Mouse (Mus musculus): Measurements from ENCODE around the gene Phyhd1. TPM values are rescaled to one million over a fixed set of nuclear protein-coding genes. Genes with fewer than 3 reads are reported as not detected.

The Phyhd1 gene
- polyA plus RNA-seq, 1 experiment: 11.3 TPM

DNA sequence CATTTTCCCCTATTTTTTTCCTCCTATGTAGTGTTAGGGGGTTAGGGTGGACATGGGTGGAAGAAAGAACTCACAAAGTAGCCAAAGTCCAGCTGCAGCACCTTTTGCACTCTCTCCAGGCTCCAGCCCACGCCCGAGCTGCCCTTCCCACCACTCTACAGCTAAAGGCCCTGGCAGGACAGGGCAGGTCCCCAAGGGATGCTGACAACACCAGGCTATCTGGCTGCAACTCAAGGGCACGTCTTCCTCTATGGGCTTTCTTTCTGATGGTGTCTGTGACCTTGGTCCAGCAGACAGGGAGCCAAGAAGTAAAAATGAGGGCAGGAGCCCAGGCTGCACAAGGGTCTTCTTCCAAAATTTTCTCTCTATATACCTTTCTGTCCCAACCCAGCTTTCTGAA lies 15.6 kb downstream of the Phyhd1 start:
- Histone ChIP-seq H3K9me3 (no peaks in the 10 kb centered on the region), H3K4me3 (replicated peaks) (no peak overlapping the region), H3K36me3 (replicated peaks; ENCODE audit: low read length) (peaks cover 32% of the 10 kb centered on the region), H3K27me3 (replicated peaks) (no peaks in the 10 kb centered on the region), H3K4me1 (peaks cover 31% of the 10 kb centered on the region)
- TF ChIP-seq GATA1 (IDR thresholded peaks at IDR 0.05; ENCODE audit: borderline replicate concordance, low read length) (no peak), FLI1 (IDR thresholded peaks at IDR 0.05; ENCODE audit: low read length) (no peak)

DNA sequence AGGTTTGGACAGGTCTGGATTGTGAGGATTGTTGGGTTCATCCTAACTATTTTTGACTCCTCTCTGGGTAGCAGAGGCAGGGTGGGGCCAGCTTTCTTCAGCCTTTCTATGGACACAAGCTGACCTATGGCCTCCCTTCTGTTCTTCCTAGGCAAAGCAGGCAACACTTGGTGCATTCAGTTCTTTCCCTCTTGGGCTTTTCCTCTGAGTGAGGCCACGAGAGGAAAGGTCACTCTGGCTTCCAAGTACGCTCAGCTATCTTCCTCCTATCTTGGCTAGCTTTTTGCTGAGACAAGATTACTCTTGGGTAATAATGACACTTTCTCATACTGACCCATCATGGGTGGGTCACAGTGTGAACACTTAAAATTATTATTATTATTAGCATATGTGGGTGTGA lies 17.2 kb downstream of the Phyhd1 start:
- Histone ChIP-seq H3K36me3 (replicated peaks; ENCODE audit: low read length) (peaks cover 23% of the 10 kb centered on the region), H3K4me3 (replicated peaks) (no peak overlapping the region), H3K27me3 (replicated peaks) (no peaks in the 10 kb centered on the region), H3K9me3 (no peaks in the 10 kb centered on the region), H3K4me1 (peaks cover 45% of the 10 kb centered on the region)
- TF ChIP-seq GATA1 (IDR thresholded peaks at IDR 0.05; ENCODE audit: borderline replicate concordance, low read length) (no peak), FLI1 (IDR thresholded peaks at IDR 0.05; ENCODE audit: low read length) (no peak)

DNA sequence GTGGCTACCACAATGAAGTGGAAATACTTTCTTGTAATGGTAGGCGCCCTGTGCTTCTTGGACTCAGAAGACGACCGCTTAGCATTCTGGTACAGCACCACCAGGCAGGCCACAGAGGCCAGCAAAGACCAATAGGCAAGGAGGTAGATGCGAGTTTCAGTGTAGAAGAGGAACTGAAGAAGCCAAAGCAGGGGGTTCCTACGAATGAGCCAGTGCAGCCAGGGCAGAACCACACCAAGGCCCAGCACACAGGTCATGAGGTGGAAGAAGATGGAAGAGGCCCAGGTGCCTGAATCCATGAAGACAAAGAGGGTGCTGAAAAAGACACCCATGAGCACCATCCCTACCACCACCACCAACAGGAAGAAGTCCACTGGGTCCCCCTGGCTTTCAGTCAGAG lies 19.0 kb downstream of the Phyhd1 start:
- H3K9me3 ChIP-seq: no peaks in the 10 kb centered on the region
- H3K4me1 ChIP-seq: peaks cover 47% of the 10 kb centered on the region
- H3K4me3 ChIP-seq (replicated peaks): peak overlapping the region; percentile 99

DNA sequence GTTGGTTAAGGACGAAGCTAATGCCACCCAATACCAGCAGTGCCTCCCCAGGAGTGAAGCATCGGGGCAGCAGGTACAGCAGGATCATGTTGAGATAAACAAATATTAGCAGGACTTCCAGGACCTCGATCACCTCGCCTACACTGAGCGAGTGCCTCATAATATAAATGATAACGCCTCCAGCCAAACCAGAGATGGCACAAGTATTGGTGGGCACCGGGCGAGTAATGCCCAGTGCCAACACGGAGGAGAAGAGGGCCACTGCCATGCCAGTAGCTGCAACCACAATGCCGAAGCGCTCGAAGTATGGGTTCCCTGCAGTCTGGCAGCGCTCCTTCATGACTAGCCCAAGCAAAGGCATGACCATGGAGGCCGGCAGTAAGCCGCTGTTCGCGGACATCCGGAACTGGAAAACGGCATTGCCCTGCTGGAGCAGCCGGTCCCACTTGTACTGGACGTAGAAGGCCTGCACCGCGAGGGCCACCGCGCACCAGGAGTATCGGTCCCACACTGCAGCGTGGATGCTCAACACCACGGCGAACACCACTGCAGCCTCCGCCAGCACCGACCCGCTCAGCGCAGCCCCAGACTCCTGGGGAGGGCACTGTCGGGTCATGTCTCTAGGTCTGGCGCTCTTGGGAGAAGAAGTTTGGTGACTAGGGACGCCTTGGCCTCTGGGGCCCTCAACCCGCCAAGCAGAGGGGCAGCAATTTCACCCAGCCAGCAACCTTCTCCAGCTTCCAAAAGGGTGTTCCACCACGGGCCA lies 19.6 kb downstream of the Phyhd1 start:
- H3K27me3 ChIP-seq (replicated peaks): no peaks in the 10 kb centered on the region
- H3K9me3 ChIP-seq: no peaks in the 10 kb centered on the region
- H3K36me3 ChIP-seq (replicated peaks; ENCODE audit: low read length): peaks cover 23% of the 10 kb centered on the region
- TF ChIP-seq FLI1 (IDR thresholded peaks at IDR 0.05; ENCODE audit: low read length): no peak
- no peak for TF ChIP-seq GATA1 (IDR thresholded peaks at IDR 0.05; ENCODE audit: borderline replicate concordance, low read length)
- H3K4me1 ChIP-seq: peaks cover 52% of the 10 kb centered on the region
- peak overlapping the region; percentile 99 for H3K4me3 ChIP-seq (replicated peaks)

More for the DNA sequence above, 19.0 kb downstream of the Phyhd1 start:
- TF ChIP-seq FLI1 (IDR thresholded peaks at IDR 0.05; ENCODE audit: low read length): no peak
- no peak for TF ChIP-seq GATA1 (IDR thresholded peaks at IDR 0.05; ENCODE audit: borderline replicate concordance, low read length)
- Histone ChIP-seq H3K27me3 (replicated peaks) (no peaks in the 10 kb centered on the region), H3K36me3 (replicated peaks; ENCODE audit: low read length) (peaks cover 21% of the 10 kb centered on the region)

DNA sequence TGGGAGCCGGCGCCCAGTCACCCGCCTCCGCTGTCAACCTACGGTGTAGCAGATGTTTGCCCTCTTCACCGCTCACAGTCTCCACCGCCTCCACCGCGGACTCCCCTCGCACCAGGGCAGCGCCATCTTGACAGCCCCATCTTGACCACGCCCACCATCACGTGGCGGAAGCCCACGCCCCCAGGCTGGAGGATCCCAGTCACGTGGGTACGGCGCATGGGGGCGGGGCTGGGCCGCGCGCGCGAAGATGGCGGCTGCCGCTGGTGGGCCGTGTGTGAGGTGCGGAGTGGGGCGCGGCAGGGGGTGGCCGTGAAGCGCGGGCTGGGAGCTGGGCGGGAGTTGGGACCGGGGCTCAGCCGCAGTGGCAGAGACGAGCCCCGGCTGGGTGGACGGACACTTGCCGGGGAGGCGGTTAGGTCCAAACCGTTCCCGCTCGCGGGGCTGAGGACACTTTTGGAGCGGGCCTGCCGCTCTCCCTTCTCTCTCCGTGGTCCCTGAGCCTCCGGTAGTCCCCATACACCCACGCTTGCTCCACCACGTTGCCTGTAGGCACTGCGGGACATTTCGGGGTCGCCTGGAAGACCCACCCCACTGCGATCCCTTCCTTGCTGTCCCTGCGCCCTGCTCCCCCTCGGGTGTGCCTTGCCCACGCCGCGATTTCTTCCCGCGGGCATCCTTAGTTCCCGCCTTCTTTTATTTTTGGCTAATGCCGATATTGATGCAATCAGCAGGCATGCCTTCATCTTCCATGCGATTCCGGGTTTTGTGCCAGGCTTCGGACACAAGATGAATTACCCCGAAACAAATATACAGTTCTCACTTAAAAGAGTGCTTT lies 20.4 kb downstream of the Phyhd1 start, which contains the start of the genes Dolk and Nup188:
Dolk (minus strand) TSS at position 143 of the 835 bp plus-strand sequence.
Nup188 (plus strand) TSS at position 206 of the 835 bp plus-strand sequence.
- Histone ChIP-seq H3K36me3 (replicated peaks; ENCODE audit: low read length) (peaks cover 27% of the 10 kb centered on the region), H3K9me3 (no peaks in the 10 kb centered on the region), H3K27me3 (replicated peaks) (no peaks in the 10 kb centered on the region), H3K4me1 (peaks cover 55% of the 10 kb centered on the region), H3K4me3 (replicated peaks) (peak within 1 kb of the TSS; percentile 99)
- TF ChIP-seq GATA1 (IDR thresholded peaks at IDR 0.05; ENCODE audit: borderline replicate concordance, low read length): no peak
- TF ChIP-seq FLI1 (IDR thresholded peaks at IDR 0.05; ENCODE audit: low read length): no peak

DNA sequence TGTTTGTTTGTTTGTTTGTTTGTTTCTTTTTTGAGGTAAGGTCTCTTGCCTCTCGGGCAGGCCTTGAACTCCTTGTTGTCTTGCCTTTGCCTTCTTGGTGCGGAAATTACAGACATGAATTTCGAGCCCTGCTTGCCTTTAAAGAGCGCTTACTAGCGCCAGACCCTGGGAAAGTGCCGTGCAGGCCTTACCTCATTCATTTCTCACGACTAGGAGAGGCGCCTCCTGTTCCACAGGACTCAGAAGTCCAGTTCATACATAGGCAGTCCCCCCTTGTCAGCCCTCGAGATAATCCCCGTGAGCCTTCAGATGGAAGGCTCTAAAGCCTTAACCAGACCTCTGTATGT lies 21.0 kb downstream of the Phyhd1 start:
- H3K4me1 ChIP-seq: peaks cover 56% of the 10 kb centered on the region
- TF ChIP-seq GATA1 (IDR thresholded peaks at IDR 0.05; ENCODE audit: borderline replicate concordance, low read length): no peak
- TF ChIP-seq FLI1 (IDR thresholded peaks at IDR 0.05; ENCODE audit: low read length): no peak
- H3K36me3 ChIP-seq (replicated peaks; ENCODE audit: low read length): peaks cover 32% of the 10 kb centered on the region
- no peaks in the 10 kb centered on the region for H3K9me3 ChIP-seq
- no peaks in the 10 kb centered on the region for H3K27me3 ChIP-seq (replicated peaks)
- peak overlapping the region; percentile 99 for H3K4me3 ChIP-seq (replicated peaks)

DNA sequence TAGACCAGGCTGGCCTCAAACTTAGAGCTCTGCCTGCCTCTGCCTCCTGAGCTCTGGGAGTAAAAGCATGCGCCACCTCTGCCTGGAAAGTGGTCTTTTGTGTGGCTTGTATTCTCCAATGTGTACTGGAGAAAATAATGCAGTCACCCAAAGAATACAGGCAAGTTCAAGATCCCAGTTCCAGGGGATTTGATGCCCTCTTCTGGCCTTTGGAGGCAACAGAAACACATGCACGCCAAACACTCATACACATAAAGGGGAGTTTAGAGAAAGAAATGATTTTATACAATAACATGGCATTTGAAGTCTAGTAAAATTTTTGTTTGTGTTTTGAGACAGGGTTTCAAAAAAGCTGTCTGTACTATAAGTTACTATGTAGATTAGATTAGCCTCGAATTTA lies 33.5 kb downstream of the Phyhd1 start:
- Histone ChIP-seq H3K27me3 (replicated peaks) (no peaks in the 10 kb centered on the region), H3K9me3 (no peaks in the 10 kb centered on the region), H3K4me1 (no peaks in the 10 kb centered on the region), H3K4me3 (replicated peaks) (no peak overlapping the region), H3K36me3 (replicated peaks; ENCODE audit: low read length) (peaks cover 76% of the 10 kb centered on the region)
- TF ChIP-seq GATA1 (IDR thresholded peaks at IDR 0.05; ENCODE audit: borderline replicate concordance, low read length) (no peak), FLI1 (IDR thresholded peaks at IDR 0.05; ENCODE audit: low read length) (no peak)

DNA sequence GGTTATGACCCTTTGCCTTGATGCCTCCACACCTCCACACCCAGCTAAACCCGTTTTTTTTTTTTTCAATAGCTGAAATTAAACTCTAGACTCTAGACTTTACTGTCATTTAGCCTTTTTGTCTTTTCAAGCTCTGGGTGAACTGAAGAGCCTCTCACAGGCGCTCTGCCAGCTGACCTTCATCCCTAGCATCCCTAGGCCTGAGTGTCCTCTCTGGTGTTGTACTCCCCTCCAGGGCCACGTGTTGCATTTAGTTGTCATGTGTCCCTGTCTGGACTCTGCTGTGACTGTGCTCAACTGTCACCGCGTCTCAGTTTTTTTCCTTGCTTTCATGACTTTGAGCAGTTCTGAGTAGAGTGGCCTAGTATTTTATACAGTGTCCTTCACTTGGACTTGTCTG lies 34.0 kb downstream of the Phyhd1 start:
- peaks cover 81% of the 10 kb centered on the region for H3K36me3 ChIP-seq (replicated peaks; ENCODE audit: low read length)

DNA sequence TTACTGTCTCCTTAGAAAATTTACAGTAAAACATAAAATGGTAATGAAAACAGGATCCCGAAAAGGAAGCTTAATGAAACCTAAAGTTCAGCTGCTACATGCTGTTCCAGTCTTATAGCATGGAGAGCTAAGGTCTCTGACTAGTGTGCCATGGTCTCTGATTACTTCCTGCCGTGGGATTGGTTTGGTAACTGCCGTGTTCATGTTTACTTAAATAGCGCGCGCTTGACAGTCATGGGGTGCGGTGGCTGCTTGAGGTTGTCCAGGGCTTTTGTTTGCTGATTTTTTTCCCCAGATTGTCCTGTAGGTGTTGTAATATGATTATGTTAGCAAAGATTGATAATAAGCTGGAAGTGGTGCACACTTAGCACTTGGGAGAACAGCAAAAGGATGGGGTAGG lies 40.1 kb downstream of the Phyhd1 start:
- TF ChIP-seq FLI1 (IDR thresholded peaks at IDR 0.05; ENCODE audit: low read length) (no peak), GATA1 (IDR thresholded peaks at IDR 0.05; ENCODE audit: borderline replicate concordance, low read length) (no peak)

More for the DNA sequence above, 34.0 kb downstream of the Phyhd1 start:
- TF ChIP-seq FLI1 (IDR thresholded peaks at IDR 0.05; ENCODE audit: low read length): no peak
- TF ChIP-seq GATA1 (IDR thresholded peaks at IDR 0.05; ENCODE audit: borderline replicate concordance, low read length): no peak
- Histone ChIP-seq H3K4me1 (no peaks in the 10 kb centered on the region), H3K4me3 (replicated peaks) (no peak overlapping the region), H3K9me3 (no peaks in the 10 kb centered on the region), H3K27me3 (replicated peaks) (no peaks in the 10 kb centered on the region)

DNA sequence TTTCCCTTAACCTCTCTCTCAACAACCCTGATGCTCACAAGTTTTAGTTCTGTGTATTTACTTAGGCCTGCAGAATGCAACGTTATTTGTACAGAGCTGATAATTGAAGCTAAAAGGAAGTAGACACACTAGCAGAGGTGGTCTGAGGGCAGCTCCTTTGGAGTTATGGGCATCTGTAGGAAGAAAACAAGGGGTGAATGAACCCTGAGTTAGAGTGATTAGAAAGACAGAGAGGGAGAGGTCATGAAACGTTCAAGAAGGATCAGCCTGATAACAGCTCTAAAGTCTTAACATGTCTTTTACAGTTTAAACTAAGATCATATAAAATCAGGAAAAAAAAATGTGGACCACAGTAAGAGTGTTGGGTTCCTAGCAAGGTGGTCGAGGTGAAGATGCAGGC lies 43.3 kb downstream of the Phyhd1 start:
- no peak for TF ChIP-seq FLI1 (IDR thresholded peaks at IDR 0.05; ENCODE audit: low read length)
- TF ChIP-seq GATA1 (IDR thresholded peaks at IDR 0.05; ENCODE audit: borderline replicate concordance, low read length): no peak
- no peaks in the 10 kb centered on the region for H3K4me1 ChIP-seq
- no peak overlapping the region for H3K4me3 ChIP-seq (replicated peaks)
- peaks cover 97% of the 10 kb centered on the region for H3K36me3 ChIP-seq (replicated peaks; ENCODE audit: low read length)
- no peaks in the 10 kb centered on the region for H3K27me3 ChIP-seq (replicated peaks)
- no peaks in the 10 kb centered on the region for H3K9me3 ChIP-seq

More for the DNA sequence above, 40.1 kb downstream of the Phyhd1 start:
- H3K4me1 ChIP-seq: no peaks in the 10 kb centered on the region
- H3K4me3 ChIP-seq (replicated peaks): no peak overlapping the region
- H3K9me3 ChIP-seq: no peaks in the 10 kb centered on the region
- no peaks in the 10 kb centered on the region for H3K27me3 ChIP-seq (replicated peaks)
- peaks cover 98% of the 10 kb centered on the region for H3K36me3 ChIP-seq (replicated peaks; ENCODE audit: low read length)

Data from megakaryocyte, embryonic 14.5 days (primary cell).